Mouse (Mus musculus) olfactory bulb, adult 2 months (tissue): ENCODE data around the gene Vsx2.
A peak's percentile ranks its signal among the peaks of the same experiment; 100 is the strongest.

ENCODE experiments used
- CTCF ChIP-seq: fragments of 200-500 bp; IDR thresholded peaks from 2 replicates; pipeline ENCODE4 v1.5.1; 2012; ENCODE audit warnings: low read depth, mild to moderate bottlenecking, low read length, moderate library complexity; ENCODE audit not compliant: insufficient read depth
- POLR2A ChIP-seq: fragments of 200-500 bp; IDR thresholded peaks from 2 replicates; pipeline ENCODE4 v1.6.1; 2012; ENCODE audit warnings: mild to moderate bottlenecking, low read depth, low read length, moderate library complexity; ENCODE audit not compliant: insufficient read depth

DNA sequence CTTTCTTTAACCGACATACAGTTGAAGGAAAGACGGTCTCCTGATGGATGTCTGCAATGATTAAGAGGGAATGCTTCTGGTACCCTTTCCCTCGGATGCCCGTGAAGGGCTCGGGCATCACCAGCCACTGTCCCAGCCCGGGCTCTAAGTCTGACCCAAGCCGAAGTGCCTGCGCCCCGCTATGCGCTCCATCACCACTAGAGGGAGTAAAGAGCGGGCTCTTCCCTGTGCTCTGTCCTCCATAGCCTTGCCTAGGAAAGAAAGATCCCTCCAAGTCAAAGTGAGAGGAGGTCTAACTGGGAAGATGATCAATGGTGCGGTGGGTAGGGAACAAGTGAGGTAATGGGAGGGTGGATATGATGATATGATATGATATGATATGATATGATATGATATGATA, 23.5 kb upstream of the Vsx2 start:
- TF ChIP-seq CTCF = peak; percentile 89
- no peak for TF ChIP-seq POLR2A
